Mouse (Mus musculus): Measurements from ENCODE around the gene Vmn2r102.

Gene Vmn2r102

DNA sequence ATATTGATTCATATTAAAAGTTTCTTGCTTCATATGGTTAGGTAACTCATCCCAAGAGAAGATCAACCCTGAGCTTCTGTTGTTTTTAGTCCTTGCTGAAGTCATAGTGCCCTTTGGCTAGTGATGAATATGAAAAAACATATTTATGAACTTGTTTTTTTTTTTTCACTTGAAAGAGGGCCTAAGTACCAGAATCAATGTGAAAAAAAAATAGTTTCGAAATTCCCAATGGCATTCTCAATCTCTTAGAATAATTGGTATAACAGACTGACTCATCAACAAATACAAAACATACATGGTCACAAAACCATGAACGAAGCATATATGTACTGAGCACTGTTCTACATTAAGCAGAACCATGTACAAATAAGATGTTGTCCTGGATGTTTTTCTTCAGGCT, at the start of gene Vmn2r102:
Gene Vmn2r102 (plus strand): TSS at position 301 of the 400 bp plus-strand sequence.
- no peak for DNase-seq (ENCODE audit: low spot score)

DNA sequence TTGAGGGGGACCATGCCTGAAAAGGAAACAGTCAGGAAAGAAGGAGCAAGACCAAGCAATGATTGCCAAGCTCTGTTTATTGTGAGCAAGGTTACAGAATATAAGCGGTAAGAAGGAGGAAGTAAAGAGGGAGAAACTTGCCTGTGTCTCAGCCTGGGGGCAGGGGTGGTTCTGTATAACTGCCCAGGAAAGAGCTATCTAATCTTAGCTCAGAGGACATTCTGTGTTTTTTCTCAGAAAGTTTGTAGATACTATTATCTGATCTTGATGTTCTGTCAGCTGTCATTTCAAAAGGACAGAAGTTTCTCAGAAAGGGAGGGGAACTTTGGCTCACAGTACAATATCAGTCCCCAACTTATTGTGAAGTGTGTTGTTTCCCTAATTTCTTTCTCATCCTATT, 30.8 kb upstream of the Vmn2r102 start:
- no peak for DNase-seq (ENCODE audit: low spot score)

DNA sequence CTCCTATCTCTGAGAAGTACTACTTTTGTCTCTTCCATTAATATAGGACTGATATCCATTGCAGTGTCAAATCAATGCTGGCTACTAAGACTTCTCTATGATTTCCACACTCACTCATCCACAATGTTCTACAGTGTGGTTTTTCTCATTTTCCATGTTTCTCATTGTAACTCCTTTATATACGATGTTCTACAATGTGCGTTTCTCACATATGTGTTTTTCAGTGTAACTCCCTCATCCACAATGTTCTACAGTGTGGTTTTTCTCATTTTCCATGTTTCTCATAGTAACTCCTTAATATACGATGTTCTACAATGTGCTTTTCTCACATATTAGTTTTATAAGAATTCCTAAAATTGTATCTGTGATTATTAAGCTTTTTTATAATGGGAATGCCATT, 1.7 kb upstream of the Vmn2r102 start:
- no peak for DNase-seq (ENCODE audit: low spot score)

DNA sequence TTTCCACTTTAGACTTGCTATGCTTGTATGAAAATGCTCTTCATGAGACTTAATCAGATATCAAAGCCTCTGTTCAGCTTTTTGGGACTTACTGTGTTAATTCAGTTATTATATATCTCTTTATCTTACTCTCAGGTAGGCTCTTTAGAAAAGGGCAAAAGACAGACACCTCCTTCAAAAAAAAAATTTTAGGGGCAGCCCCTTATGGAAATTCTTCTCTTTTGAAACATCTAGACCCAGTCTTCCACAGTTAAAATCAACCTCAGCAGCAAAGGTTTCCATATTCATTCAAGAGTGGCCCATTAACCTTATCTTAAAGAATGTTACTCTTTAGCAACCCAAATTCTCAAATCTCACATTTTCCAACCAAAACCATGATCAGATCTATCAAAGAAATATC, 31.9 kb downstream of the Vmn2r102 start:
- DNase-seq (ENCODE audit: low spot score), result no peak

Data from testis, postnatal 10 days (tissue).